ENCODE assay signal across 19 mouse cellular contexts in genomic region chr2:165229050-165229449, GRCm38 (mm10). TPM values are rescaled to one million over a fixed set of nuclear protein-coding genes. Genes with fewer than 3 reads are reported as not detected.
"Had no signal": no experiment of that assay in that cellular context is flagged by ENCODE, and none has a peak within 500 bp of the region (broad histone marks: within the 10 kb centered on the region; RNA-seq: fewer than 3 reads in every experiment).

No protein-coding gene starts in this region.

- H3K36me3 ChIP-seq: lung, embryonic 15.5 days; midbrain, embryonic 13.5 days; midbrain, embryonic 15.5 days; neural tube, embryonic 12.5 days; stomach, embryonic 15.5 days had no signal

- H3K4me2 ChIP-seq: lung, embryonic 15.5 days; midbrain, embryonic 11.5 days; midbrain, embryonic 13.5 days; midbrain, embryonic 15.5 days; neural tube, embryonic 12.5 days; stomach, embryonic 15.5 days had no signal

- ATAC-seq: liver, postnatal 0 days; midbrain, embryonic 13.5 days; midbrain, embryonic 15.5 days had no signal

- DNase-seq: liver, postnatal 0 days; lung, adult 2 months; lung, postnatal 14 days; lung, postnatal 36 days; right cerebral cortex, postnatal 14 days; thymus, adult 2 months; thymus, postnatal 25 days; thymus, postnatal 4 days had no signal

- H3K9me3 ChIP-seq: lung, embryonic 15.5 days; megakaryocyte, embryonic 14.5 days; midbrain, embryonic 13.5 days; midbrain, embryonic 15.5 days; neural tube, embryonic 12.5 days; stomach, embryonic 15.5 days had no signal

- H3K27ac ChIP-seq: lung, embryonic 15.5 days; macrophage; midbrain, embryonic 13.5 days; midbrain, embryonic 15.5 days; neural tube, embryonic 12.5 days; stomach, embryonic 15.5 days; stomach, postnatal 0 days had no signal

- H3K9ac ChIP-seq: liver, postnatal 0 days; lung, embryonic 15.5 days; midbrain, embryonic 15.5 days; neural tube, embryonic 12.5 days; stomach, embryonic 15.5 days had no signal

- H3K4me3 ChIP-seq: lung, embryonic 15.5 days; megakaryocyte, embryonic 14.5 days; midbrain, embryonic 13.5 days; midbrain, embryonic 15.5 days; neural tube, embryonic 12.5 days; stomach, embryonic 15.5 days had no signal

RNA-seq across cellular contexts. Expression of gene Cdh22, which starts 5.6 kb away (rescaled TPM):
- total RNA-seq: megakaryocyte progenitor cell, adult 5-6 weeks; neutrophil, adult 5-6 weeks had no signal
- polyA plus RNA-seq: liver, postnatal 0 days; macrophage had no signal
